Mouse (Mus musculus) G1E (cell line): ENCODE results near the gene Wwc1.

ENCODE experiments used
- CTCF ChIP-seq: IDR thresholded peaks from 2 replicates; pipeline ENCODE4 v1.5.1; 2012; ENCODE audit warnings: low read depth, low read length, inconsistent platforms, mixed read lengths
- GATA1 ChIP-seq: IDR thresholded peaks from 2 replicates; pipeline ENCODE4 v1.6.1; 2012; ENCODE audit warnings: borderline replicate concordance, low read length, inconsistent platforms, mixed read lengths
- GATA2 ChIP-seq: IDR thresholded peaks from 2 replicates; pipeline ENCODE4 v1.6.1; 2012; ENCODE audit warnings: low read depth, low read length, inconsistent platforms, borderline replicate concordance
- POLR2AphosphoS5 ChIP-seq: IDR thresholded peaks from 2 replicates; pipeline ENCODE4 v1.6.1; 2012; ENCODE audit warnings: low read depth, low read length, inconsistent platforms; ENCODE audit not compliant: insufficient replicate concordance
- TAL1 ChIP-seq: conservative IDR thresholded peaks from 2 replicates; pipeline ENCODE4 v1.6.1; 2012; ENCODE audit warnings: low read depth, low read length, inconsistent platforms, mixed read lengths

GRCm38 (mm10) chr11:35950466-35950865 is 29.9 kb downstream of the Wwc1 start:
- TF ChIP-seq CTCF: no peak
- TF ChIP-seq POLR2AphosphoS5: no peak
- no peak for TF ChIP-seq TAL1
- TF ChIP-seq GATA2: no peak
- TF ChIP-seq GATA1: no peak
